Mouse (Mus musculus) c-Kit-negative CD71-positive TER-119-positive erythroid progenitor cells, embryonic 14.5 days (primary cell): Measurements from ENCODE around the gene Gm13279.
"Not testable (repeated sequence)": the region's sequence is repeated elsewhere in the genome, so short reads cannot be mapped to it uniquely, and the experiment has no call there.

ENCODE experiments used
- DNase-seq: peaks from one replicate; pipeline ENCODE4 v3.0.0-alpha.2; 2013; ENCODE audit warnings: low read depth, low spot score

Gm13279 gene

DNA sequence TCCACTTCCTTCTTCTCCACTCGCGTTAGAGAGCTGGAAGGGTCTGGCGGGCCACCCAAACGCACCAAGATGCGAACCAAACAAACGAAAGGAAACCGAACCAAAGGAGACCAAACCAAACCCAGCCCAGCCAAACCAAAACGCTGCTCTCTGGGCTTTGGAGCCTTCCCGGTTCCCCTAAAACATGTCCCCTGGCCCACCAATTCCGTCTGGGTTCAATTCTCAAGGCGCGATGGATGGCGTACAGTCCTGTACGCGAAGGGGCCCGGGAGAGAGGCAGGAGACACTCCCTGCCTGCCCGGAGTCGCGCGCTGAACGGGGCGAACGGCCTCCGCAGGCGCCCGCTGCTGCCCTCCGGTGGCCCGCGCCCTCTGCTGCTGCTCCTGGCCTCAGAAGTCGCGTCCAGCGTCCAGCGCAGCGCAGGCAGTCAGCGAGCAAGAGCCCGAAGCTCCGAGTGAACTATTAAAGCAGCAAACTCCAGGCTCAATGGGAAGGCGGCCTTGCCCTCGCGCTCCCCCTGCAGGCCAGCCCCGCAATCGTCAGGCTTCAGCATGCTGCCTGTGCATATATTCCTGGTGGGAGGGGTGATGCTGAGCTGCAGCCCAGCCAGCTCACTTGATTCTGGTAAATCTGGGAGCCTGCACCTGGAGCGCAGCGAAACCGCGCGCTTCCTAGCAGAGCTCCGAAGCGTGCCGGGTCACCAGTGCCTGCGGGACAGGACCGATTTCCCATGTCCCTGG is 3.1 kb upstream of the Gm13279 start, which contains the start of gene Gm13275:
TSS of gene Gm13275 (plus strand) at position 552 of the 740 bp plus-strand sequence.
- not testable (repeated sequence) for DNase-seq

DNA sequence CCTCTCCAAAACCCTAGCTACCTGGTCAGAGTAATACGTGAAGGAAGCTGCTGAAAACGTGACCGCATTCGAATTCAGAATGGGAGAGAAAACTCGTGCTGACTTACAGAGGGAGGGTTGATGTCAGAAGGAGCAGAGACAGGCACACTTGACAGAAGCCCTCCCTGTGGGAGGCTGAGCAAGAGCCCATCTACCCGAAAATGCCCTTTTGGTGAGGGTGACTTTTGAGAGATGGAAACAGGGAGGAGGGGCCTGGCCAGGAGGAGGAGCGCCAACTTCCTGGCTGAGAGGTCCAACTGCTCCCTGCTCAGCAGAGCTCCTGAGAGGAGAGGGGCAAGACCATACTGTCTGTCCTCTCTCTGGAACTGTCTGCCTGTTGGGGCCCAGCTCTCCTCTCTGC is 2.2 kb downstream of the Gm13279 start, which contains the start of gene Gm13285:
TSS of gene Gm13285 (plus strand) at position 301 of the 400 bp plus-strand sequence.
- not testable (repeated sequence) for DNase-seq

DNA sequence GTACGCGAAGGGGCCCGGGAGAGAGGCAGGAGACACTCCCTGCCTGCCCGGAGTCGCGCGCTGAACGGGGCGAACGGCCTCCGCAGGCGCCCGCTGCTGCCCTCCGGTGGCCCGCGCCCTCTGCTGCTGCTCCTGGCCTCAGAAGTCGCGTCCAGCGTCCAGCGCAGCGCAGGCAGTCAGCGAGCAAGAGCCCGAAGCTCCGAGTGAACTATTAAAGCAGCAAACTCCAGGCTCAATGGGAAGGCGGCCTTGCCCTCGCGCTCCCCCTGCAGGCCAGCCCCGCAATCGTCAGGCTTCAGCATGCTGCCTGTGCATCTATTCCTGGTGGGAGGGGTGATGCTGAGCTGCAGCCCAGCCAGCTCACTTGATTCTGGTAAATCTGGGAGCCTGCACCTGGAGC is 5.8 kb downstream of the Gm13279 start, which contains the start of gene Gm13287:
TSS of gene Gm13287 (plus strand) at position 301 of the 400 bp plus-strand sequence.
- not testable (repeated sequence) for DNase-seq

DNA sequence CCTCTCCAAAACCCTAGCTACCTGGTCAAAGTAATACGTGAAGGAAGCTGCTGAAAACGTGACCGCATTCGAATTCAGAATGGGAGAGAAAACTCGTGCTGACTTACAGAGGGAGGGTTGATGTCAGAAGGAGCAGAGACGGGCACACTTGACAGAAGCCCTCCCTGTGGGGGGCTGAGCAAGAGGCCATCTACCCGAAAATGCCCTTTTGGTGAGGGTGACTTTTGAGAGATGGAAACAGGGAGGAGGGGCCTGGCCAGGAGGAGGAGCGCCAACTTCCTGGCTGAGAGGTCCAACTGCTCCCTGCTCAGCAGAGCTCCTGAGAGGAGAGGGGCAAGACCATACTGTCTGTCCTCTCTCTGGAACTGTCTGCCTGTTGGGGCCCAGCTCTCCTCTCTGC is 8.0 kb downstream of the Gm13279 start, which contains the start of gene Gm13288:
TSS of gene Gm13288 (plus strand) at position 301 of the 400 bp plus-strand sequence.
- not testable (repeated sequence) for DNase-seq

DNA sequence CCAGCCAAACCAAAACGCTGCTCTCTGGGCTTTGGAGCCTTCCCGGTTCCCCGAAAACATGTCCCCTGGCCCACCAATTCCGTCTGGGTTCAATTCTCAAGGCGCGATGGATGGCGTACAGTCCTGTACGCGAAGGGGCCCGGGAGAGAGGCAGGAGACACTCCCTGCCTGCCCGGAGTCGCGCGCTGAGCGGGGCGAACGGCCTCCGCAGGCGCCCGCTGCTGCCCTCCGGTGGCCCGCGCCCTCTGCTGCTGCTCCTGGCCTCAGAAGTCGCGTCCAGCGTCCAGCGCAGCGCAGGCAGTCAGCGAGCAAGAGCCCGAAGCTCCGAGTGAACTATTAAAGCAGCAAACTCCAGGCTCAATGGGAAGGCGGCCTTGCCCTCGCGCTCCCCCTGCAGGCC is 8.6 kb downstream of the Gm13279 start:
- DNase-seq = not testable (repeated sequence)

DNA sequence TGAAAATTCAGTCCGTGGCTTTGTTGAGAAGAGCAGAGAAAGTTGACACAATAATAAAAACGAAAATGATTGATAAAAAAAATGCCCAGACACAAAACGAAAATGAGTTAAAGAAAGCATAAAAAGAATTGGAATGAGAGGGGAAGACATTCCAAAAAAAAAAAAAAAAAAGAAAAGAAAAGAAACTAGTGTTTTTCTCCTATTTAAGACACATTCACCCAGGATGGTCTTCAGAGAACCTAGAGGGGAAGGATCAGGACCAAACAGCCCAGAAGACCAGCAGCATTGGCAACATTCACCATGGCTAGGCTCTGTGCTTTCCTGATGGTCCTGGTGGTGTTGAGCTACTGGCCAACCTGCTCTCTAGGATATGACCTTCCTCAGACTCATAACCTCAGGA is 18.7 kb downstream of the Gm13279 start, which contains the start of gene Ifna7:
TSS of gene Ifna7 (plus strand) at position 301 of the 400 bp plus-strand sequence.
- no peak for DNase-seq

DNA sequence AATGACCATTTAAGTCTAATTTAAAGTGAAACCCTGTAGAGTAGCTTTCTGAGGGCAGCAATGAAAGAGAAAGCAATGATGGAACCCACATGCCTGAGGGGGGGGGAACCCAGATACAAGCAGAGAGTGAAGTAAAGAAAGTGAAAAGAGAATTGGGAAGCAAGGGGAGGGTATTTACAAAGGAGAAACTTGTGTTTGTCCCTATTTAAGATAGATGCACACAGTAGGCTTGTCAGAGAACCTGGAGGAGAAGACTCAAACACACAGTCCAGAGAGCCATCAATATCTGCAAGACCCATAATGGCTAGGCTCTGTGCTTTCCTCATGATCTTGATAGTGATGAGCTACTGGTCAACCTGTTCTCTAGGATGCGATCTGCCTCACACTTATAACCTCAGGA is 22.5 kb downstream of the Gm13279 start, which contains the start of gene Ifna11:
TSS of gene Ifna11 (plus strand) at position 301 of the 400 bp plus-strand sequence.
- DNase-seq = no peak

DNA sequence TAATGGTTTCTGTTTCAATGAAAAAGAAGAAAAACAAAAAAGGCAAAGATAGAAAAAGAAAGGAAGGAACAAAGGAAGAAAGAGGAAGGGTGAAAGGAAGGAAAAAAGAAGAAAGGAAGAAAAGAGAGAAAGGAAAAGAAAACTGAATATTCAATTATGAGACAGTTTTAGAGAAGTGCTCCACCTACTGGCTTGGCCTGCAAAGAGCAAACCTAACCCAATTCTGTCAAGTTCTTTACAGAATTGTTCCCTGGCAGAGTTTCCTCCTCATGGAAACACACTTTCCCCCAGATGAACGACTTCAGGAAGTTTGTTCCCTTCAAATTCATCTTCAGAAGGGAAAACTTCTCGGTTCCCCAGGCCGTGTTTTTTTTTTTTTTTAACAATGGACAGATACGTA is 25.8 kb downstream of the Gm13279 start:
- no peak for DNase-seq

DNA sequence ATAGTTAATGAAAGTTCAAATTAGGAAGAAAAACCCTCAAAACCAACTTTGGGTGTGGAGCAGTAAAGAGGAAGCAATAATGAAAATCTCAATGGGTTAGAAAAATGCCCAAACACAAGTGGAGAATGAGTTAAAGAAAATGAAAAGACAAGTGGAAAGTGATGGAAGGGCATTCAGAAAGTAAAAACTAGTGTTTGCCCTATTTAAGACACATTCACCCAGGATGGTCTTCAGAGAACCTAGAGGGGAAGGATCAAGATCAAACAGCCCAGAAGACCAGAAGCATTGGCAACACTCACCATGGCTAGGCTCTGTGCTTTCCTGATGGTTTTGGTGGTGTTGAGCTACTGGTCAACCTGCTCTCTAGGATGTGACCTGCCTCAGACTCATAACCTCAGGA is 29.9 kb downstream of the Gm13279 start, which contains the start of gene Ifna6:
TSS of gene Ifna6 (plus strand) at position 301 of the 400 bp plus-strand sequence.
- DNase-seq = not testable (repeated sequence)

DNA sequence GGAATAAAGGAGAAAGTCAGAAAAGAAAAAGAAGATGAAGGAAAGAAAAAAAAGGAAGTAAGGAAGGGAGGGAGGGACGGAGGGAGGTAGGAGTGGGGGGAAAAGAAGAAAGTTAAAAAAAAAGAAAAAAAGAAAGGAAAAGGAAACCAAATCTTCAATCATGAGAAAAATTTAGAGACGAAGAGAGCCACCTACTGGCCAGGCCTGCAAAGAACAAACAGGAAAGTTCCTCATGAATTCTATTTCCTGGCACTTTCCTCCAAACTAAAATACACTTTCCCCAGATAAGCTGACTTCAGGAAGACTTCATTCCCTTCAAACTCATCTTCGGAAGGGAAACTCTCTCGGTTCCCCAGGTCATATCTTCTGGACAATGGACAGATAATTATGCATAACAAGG is 33.3 kb downstream of the Gm13279 start:
- no peak for DNase-seq

DNA sequence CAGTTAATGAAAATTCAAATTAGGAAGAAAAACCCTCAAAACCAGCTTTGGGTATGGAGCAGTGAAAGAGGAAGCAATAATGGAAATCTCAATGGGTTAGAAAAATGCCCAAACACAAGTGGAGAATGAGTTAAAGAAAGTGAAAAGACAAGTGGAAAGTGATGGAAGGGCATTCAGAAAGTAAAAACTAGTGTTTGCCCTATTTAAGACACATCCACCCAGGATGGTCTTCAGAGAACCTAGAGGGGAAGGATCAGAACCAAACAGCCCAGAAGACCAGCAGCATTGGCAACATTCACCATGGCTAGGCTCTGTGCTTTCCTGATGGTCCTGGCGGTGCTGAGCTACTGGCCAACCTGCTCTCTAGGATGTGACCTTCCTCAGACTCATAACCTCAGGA is 38.0 kb downstream of the Gm13279 start, which contains the start of gene Ifna5:
TSS of gene Ifna5 (plus strand) at position 301 of the 400 bp plus-strand sequence.
- DNase-seq = not testable (repeated sequence)

DNA sequence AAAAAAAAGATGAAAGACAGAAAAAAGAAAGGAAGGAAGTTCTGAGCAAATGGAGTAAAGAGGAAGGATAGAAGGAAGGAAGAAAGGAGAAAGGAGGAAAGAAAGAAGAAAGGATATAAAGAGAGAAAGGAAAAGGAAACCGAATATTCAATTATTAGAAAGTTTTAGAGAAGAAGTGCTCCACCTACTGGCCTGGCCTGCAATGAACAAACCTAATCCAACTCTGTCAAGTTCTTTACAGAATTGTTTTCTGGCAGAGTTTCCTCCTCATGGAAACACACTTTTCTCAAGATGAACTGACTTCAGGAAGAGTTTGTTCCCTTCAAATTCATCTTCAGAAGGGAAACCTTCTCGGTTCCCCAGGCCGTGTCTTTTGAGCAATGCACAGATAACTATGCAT is 41.6 kb downstream of the Gm13279 start:
- no peak for DNase-seq

DNA sequence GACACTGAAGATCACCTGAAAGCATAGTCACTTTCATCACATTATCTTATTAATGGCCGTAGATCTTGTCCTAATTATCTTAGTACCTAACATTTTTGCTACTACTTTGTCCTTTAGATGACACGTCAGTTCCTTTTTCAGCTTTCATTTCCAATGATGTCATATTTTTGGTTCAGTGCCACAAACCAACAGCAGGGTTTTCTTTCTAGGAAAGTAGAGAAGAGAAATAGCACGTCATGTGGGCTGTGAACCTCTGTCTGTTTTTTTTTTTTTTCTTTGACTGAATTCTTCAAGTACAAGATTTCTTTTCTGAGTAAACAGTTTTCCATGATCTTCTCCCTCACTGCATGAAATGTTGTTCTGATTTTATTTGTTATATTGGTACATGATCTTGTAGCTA is 42.9 kb downstream of the Gm13279 start:
- no peak for DNase-seq

DNA sequence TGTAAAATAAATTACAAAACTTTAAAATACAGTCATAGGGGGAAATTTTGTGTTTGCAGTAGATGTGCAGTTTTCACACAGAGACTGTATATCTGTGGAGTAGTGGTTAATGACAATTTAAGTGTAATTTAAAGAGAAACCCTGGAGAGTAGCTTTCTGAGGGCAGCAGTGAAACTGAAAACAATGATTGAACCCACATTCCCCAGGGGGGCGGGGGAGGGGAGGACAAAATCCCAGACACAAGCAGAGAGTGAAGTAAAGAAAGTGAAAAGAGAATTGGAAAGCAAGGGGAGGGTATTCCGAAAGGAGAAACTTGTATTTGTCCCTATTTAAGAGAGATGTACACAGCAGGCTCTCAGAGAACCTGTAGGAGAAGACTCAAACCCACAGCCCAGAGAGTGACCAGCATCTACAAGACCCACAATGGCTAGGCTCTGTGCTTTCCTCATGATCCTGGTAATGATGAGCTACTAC is 44.3 kb downstream of the Gm13279 start, which contains the start of gene Ifna4:
TSS of gene Ifna4 (plus strand) at position 424 of the 474 bp plus-strand sequence.
- DNase-seq = no peak

DNA sequence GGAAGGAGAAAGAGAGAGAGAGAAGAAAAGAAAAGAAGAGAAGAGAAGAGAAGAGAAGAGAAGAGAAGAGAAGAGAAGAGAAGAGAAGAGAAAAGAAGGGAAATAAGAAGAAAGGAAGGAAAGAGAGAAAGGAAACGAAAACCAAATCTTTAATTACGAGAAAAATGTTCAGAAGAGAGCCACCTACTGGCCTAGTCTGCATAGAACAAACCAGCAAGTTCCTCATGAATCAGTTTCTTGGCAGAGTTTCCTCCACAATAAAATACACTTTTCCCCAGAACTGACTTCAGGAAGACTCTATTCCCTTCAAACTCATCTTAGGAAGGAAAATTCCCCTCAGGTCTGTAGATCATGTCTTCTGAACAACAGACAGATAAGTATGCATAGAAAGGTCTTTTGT is 48.1 kb downstream of the Gm13279 start:
- no peak for DNase-seq
